Mouse (Mus musculus) lung, adult 18-20 months (tissue): ENCODE results near the gene Nupl1.
A peak's percentile ranks its signal among the peaks of the same experiment; 100 is the strongest.

Source experiments
- DNase-seq, 2 experiments: peaks; one replicate each; pipeline ENCODE4 v3.0.0; 2022; ENCODE audit warnings: mixed read lengths in 2 of 2

Nupl1 gene

GRCm38 (mm10) chr14:60219886-60220285 is 31.3 kb downstream of the Nupl1 start:
- no peak for DNase-seq

GRCm38 (mm10) chr14:60217616-60218015 is 33.6 kb downstream of the Nupl1 start:
- DNase-seq, result no peak

GRCm38 (mm10) chr14:60216125-60216524 is 35.1 kb downstream of the Nupl1 start:
- no peak for DNase-seq

GRCm38 (mm10) chr14:60215000-60215399 is 36.2 kb downstream of the Nupl1 start:
- no peak for DNase-seq

- no peak for DNase-seq
These were observed 37.2 kb downstream of the Nupl1 start for GRCm38 (mm10) chr14:60214040-60214439.

- peak in 1 of 2 experiments; percentile 7 for DNase-seq
These were observed 42.1 kb downstream of the Nupl1 start for GRCm38 (mm10) chr14:60209166-60209565.

- DNase-seq, result no peak
These were observed 46.2 kb downstream of the Nupl1 start for GRCm38 (mm10) chr14:60204993-60205392.

GRCm38 (mm10) chr14:60196884-60197283 is 54.3 kb downstream of the Nupl1 start, which contains the start of gene Atp8a2:
Gene Atp8a2 (minus strand): TSS chr14:60197179.
- DNase-seq, result no peak

GRCm38 (mm10) chr14:60195999-60196398 is 55.2 kb downstream of the Nupl1 start:
- no peak for DNase-seq

- DNase-seq, result no peak
These were observed 56.6 kb downstream of the Nupl1 start for GRCm38 (mm10) chr14:60194606-60195005.

GRCm38 (mm10) chr14:60189771-60190170 is 61.5 kb downstream of the Nupl1 start:
- DNase-seq, result no peak

GRCm38 (mm10) chr14:60188201-60188825 is 62.9 kb downstream of the Nupl1 start:
- DNase-seq, result no peak

GRCm38 (mm10) chr14:60181306-60181705 is 69.9 kb downstream of the Nupl1 start:
- DNase-seq, result no peak

- no peak for DNase-seq
These were observed 72.7 kb downstream of the Nupl1 start for GRCm38 (mm10) chr14:60178571-60178955.

GRCm38 (mm10) chr14:60177614-60178570 is 73.3 kb downstream of the Nupl1 start:
- DNase-seq, result no peak

GRCm38 (mm10) chr14:60176891-60177613 is 74.2 kb downstream of the Nupl1 start:
- DNase-seq, result peak; percentile 8 to 28

GRCm38 (mm10) chr14:60176469-60176890 is 74.8 kb downstream of the Nupl1 start:
- DNase-seq, result peak in 1 of 2 experiments; percentile 1

- no peak for DNase-seq
These were observed 78.8 kb downstream of the Nupl1 start for GRCm38 (mm10) chr14:60172286-60173055.

- DNase-seq, result no peak
These were observed 80.2 kb downstream of the Nupl1 start for GRCm38 (mm10) chr14:60170845-60171610.

- DNase-seq, result no peak
These were observed 87.9 kb downstream of the Nupl1 start for GRCm38 (mm10) chr14:60163367-60163766.

- no peak for DNase-seq
These were observed 98.9 kb downstream of the Nupl1 start for GRCm38 (mm10) chr14:60152373-60152772.

- DNase-seq, result no peak
These were observed 102.3 kb downstream of the Nupl1 start for GRCm38 (mm10) chr14:60148893-60149292.
